In genomic region chr6:129476404-129477126, GRCm38 (mm10) we compare ENCODE assay signal across 10 mouse cellular contexts. TPM values are rescaled to one million over a fixed set of nuclear protein-coding genes. Genes with fewer than 3 reads are reported as not detected.
DNase-seq lines count a peak whose midpoint lies in the region; ATAC-seq and TF ChIP-seq lines count a peak whose summit lies in the region.
"Had no signal": no experiment of that assay in that cellular context is flagged by ENCODE, and none has a peak within 500 bp of the region (broad histone marks: within the 10 kb centered on the region; RNA-seq: fewer than 3 reads in every experiment).

No protein-coding gene starts in this region.

- peak overlapping the region; percentile 41; the same call in 1 of the 2 replicates for H3K9ac ChIP-seq in liver, adult 2 months (ENCODE audit: low read depth, low read length)
- no peak overlapping the region for H3K9ac ChIP-seq in liver, embryonic 11.5 days (ENCODE audit: low read depth, low read length)
- H3K9ac ChIP-seq: lung, embryonic 15.5 days had no signal

- peak; percentile 17 for DNase-seq in adrenal gland, postnatal 14 days
- DNase-seq in adrenal gland, postnatal 25 days: no peak
- peak; percentile 67 for DNase-seq in liver, adult 2 months (ENCODE audit: extremely low read depth, low read depth, low spot score)
- DNase-seq in liver, embryonic 11.5 days (ENCODE audit: low spot score): no peak
- DNase-seq in embryo, embryonic 11 days: peak; percentile 49
- peak; percentile 56 for DNase-seq in kidney, postnatal 14 days
- DNase-seq in T-cell, adult 2 months (ENCODE audit: low spot score): no peak
- no peak for DNase-seq in thymus, postnatal 36 days

- no peaks in the 10 kb centered on the region for H3K9me3 ChIP-seq in liver, embryonic 11.5 days (ENCODE audit: control insufficient read depth, low read length)
- H3K9me3 ChIP-seq: lung, embryonic 15.5 days had no signal

- 15% methylated on average over 13 of the region's 13 CpGs for WGBS in liver, adult 2 months
- 30% methylated on average over 13 of the region's 13 CpGs for WGBS in liver, embryonic 11.5 days

- no peaks in the 10 kb centered on the region for H3K27me3 ChIP-seq in liver, adult 2 months (ENCODE audit: control insufficient read depth, insufficient read depth, low read length)
- H3K27me3 ChIP-seq in liver, embryonic 11.5 days (replicated peaks; ENCODE audit: control insufficient read depth, insufficient read depth, low read length): no peaks in the 10 kb centered on the region
- H3K27me3 ChIP-seq: lung, embryonic 15.5 days had no signal

- no peak for TF ChIP-seq POLR2A in liver, adult 2 months (IDR thresholded peaks at IDR 0.05; ENCODE audit: extremely low read depth, insufficient read depth, low read length)

- H3K4me2 ChIP-seq in liver, embryonic 11.5 days: no peak overlapping the region
- H3K4me2 ChIP-seq: lung, embryonic 15.5 days had no signal

- no peaks in the 10 kb centered on the region for H3K79me2 ChIP-seq in liver, adult 2 months (ENCODE audit: control insufficient read depth, insufficient read depth, low read length)

- no peaks in the 10 kb centered on the region for H3K36me3 ChIP-seq in liver, adult 2 months (ENCODE audit: control insufficient read depth, insufficient read depth, low read length)
- no peaks in the 10 kb centered on the region for H3K36me3 ChIP-seq in liver, embryonic 11.5 days (ENCODE audit: control insufficient read depth, insufficient read depth, low read length)
- H3K36me3 ChIP-seq: lung, embryonic 15.5 days had no signal

- H3K27ac ChIP-seq in liver, adult 2 months (replicated peaks; ENCODE audit: insufficient read depth, low read depth, low read length): 0 out of 2 replicates have a peak overlapping the region, but pooled peaks have one; percentile 12
- no peak overlapping the region for H3K27ac ChIP-seq in liver, embryonic 11.5 days (ENCODE audit: low read depth, low read length)
- H3K27ac ChIP-seq: lung, embryonic 15.5 days had no signal

- peaks cover 5% of the 10 kb centered on the region; the same call in 1 of the 2 replicates for H3K4me1 ChIP-seq in liver, adult 2 months (ENCODE audit: control insufficient read depth, insufficient read depth, low read length)
- no peaks in the 10 kb centered on the region for H3K4me1 ChIP-seq in liver, embryonic 11.5 days (replicated peaks; ENCODE audit: control insufficient read depth, insufficient read depth, low read length)
- H3K4me1 ChIP-seq: lung, embryonic 15.5 days had no signal

- peak; percentile 51 for TF ChIP-seq CTCF in liver, adult 2 months (IDR thresholded peaks at IDR 0.05; ENCODE audit: low read depth, low read length)

- ATAC-seq in liver, embryonic 11.5 days (replicated peaks; ENCODE audit: low FRiP score): no peak

- no peak overlapping the region for H3K4me3 ChIP-seq in liver, adult 2 months (ENCODE audit: insufficient read depth, low read depth, low read length)
- no peak overlapping the region for H3K4me3 ChIP-seq in liver, embryonic 11.5 days (ENCODE audit: low read depth, low read length)
- H3K4me3 ChIP-seq: lung, embryonic 15.5 days had no signal

RNA-seq across cellular contexts. Expression of gene Clec1a, which starts 24.8 kb away (rescaled TPM):
- total RNA-seq in adrenal gland, postnatal 14 days (2021): 7.9 and 14.0 TPM in 2 replicates
- total RNA-seq in adrenal gland, postnatal 25 days (2021): 4.8 and 6.5 TPM in 2 replicates
- total RNA-seq in liver, adult 2 months (2014; rRNA removed): 3.2 and 3.5 TPM in 2 replicates
- 0.20 and 0.34 TPM in 2 replicates for polyA plus RNA-seq in liver, adult 2 months (2012; rRNA removed)
- 0.38 and 0.65 TPM in 2 replicates for polyA plus RNA-seq in liver, embryonic 11.5 days (2014; fragmentation: Nextera tagmentation; extraction: Ambion mirVana)

RNA-seq across cellular contexts. Expression of gene Olr1, which starts 30.4 kb away (rescaled TPM):
- total RNA-seq in adrenal gland, postnatal 14 days (2021): 1.1 TPM in 1 of 2 replicates, not detected in the other
- total RNA-seq in adrenal gland, postnatal 25 days (2021): 0.24 TPM in 1 of 2 replicates, not detected in the other
- 0.07 TPM in 1 of 2 replicates, not detected in the other for total RNA-seq in liver, adult 2 months (2014; rRNA removed)
- not detected in 2 replicates for polyA plus RNA-seq in liver, adult 2 months (2012; rRNA removed)
- polyA plus RNA-seq in liver, embryonic 11.5 days (2014; fragmentation: Nextera tagmentation; extraction: Ambion mirVana): 0.71 and 1.1 TPM in 2 replicates

RNA-seq across cellular contexts. Expression of gene Tmem52b, which starts 35.8 kb away (rescaled TPM):
- not detected in 2 replicates for total RNA-seq in adrenal gland, postnatal 14 days (2021)
- total RNA-seq in adrenal gland, postnatal 25 days (2021): not detected in 2 replicates
- not detected in 2 replicates for total RNA-seq in liver, adult 2 months (2014; rRNA removed)
- not detected in 2 replicates for polyA plus RNA-seq in liver, adult 2 months (2012; rRNA removed)
- not detected in 2 replicates for polyA plus RNA-seq in liver, embryonic 11.5 days (2014; fragmentation: Nextera tagmentation; extraction: Ambion mirVana)
- polyA plus RNA-seq: stomach, embryonic 16.5 days had no signal

RNA-seq across cellular contexts. Expression of gene Gabarapl1, which starts 56.4 kb away (rescaled TPM):
- total RNA-seq in adrenal gland, postnatal 14 days (2021): 216 and 263 TPM in 2 replicates
- 251 and 260 TPM in 2 replicates for total RNA-seq in adrenal gland, postnatal 25 days (2021)
- 355 and 458 TPM in 2 replicates for total RNA-seq in liver, adult 2 months (2014; rRNA removed)
- 318 and 321 TPM in 2 replicates for polyA plus RNA-seq in liver, adult 2 months (2012; rRNA removed)
- 16.6 and 17.7 TPM in 2 replicates for polyA plus RNA-seq in liver, embryonic 11.5 days (2014; fragmentation: Nextera tagmentation; extraction: Ambion mirVana)

Comparison
In these comparisons a context has a peak if more than half of its experiments do, and no peak if none do; other contexts are left out.
1. DNase-seq: peak in adrenal gland, postnatal 14 days (single experiment), liver, adult 2 months (single experiment), embryo, embryonic 11 days (single experiment) and kidney, postnatal 14 days (single experiment); none in adrenal gland, postnatal 25 days (single experiment), liver, embryonic 11.5 days (single experiment), T-cell, adult 2 months (single experiment) and thymus, postnatal 36 days (0 of 2).